Mouse (Mus musculus) lung, embryonic 16.5 days (tissue): ENCODE data around the gene Wnt16. TPM values are rescaled to one million over a fixed set of nuclear protein-coding genes. Genes with fewer than 3 reads are reported as not detected.

Source experiments
- ATAC-seq: fragments of 200-750 bp; cut with Nextera tagmentation; 2 replicates; pipeline ENCODE4 v1.8.0; 2017; ENCODE audit warnings: low read depth, mild to moderate bottlenecking, moderate library complexity
- H3K27ac ChIP-seq: fragments of 300-500 bp; sonication (generic); 2 replicates; pipeline ENCODE4 v1.5.1; 2014; ENCODE audit warnings: mild to moderate bottlenecking, control low read depth, low read length
- H3K27me3 ChIP-seq: fragments of 300-500 bp; sonication (generic); 2 replicates; pipeline ENCODE4 v1.6.1; 2014; ENCODE audit warnings: low read depth, low read length, mixed read lengths; ENCODE audit not compliant: control insufficient read depth, insufficient read depth
- H3K36me3 ChIP-seq: fragments of 300-500 bp; sonication (generic); 2 replicates; pipeline ENCODE4 v1.6.1; 2014; ENCODE audit warnings: low read length; ENCODE audit not compliant: control insufficient read depth, insufficient read depth
- H3K4me1 ChIP-seq: fragments of 300-500 bp; sonication (generic); replicated peaks from 2 replicates; pipeline ENCODE4 v1.6.1; 2014; ENCODE audit warnings: low read length, mixed read lengths; ENCODE audit not compliant: control insufficient read depth, insufficient read depth
- H3K4me2 ChIP-seq: fragments of 300-500 bp; sonication (generic); 2 replicates; pipeline ENCODE4 v1.6.1; 2014; ENCODE audit warnings: low read depth, low read length, control low read depth
- H3K4me3 ChIP-seq: fragments of 300-500 bp; sonication (generic); 2 replicates; pipeline ENCODE4 v1.5.1; 2014; ENCODE audit warnings: mild to moderate bottlenecking, low read length, control low read depth
- H3K9ac ChIP-seq: fragments of 300-500 bp; sonication (generic); 2 replicates; pipeline ENCODE4 v1.6.1; 2014; ENCODE audit warnings: low read length, control low read depth
- H3K9me3 ChIP-seq: fragments of 300-500 bp; sonication (generic); 2 replicates; pipeline ENCODE4 v1.6.1; 2016; ENCODE audit warnings: low read length; ENCODE audit not compliant: control insufficient read depth
- WGBS: fragments of 180-500 bp; shearing (Covaris S2); extraction: QIAGEN DNeasy Blood & Tissue Kit; methylation state at CpG from one replicate; pipeline ENCODE4 v1.1.7; 2014; 5-methylcytosine and 5-hydroxymethylcytosine counted together
- polyA plus RNA-seq: library from polyadenylated mRNA; unstranded; fragments of >200 nt; fragmentation: Nextera tagmentation; extraction: Ambion mirVana; gene quantifications from 2 replicates; pipeline ENCODE4 v1.2.1, GENCODE M21; 2015

The Wnt16 gene
- polyA plus RNA-seq, 1 experiment from 2014 or later: 0.18 TPM

DNA sequence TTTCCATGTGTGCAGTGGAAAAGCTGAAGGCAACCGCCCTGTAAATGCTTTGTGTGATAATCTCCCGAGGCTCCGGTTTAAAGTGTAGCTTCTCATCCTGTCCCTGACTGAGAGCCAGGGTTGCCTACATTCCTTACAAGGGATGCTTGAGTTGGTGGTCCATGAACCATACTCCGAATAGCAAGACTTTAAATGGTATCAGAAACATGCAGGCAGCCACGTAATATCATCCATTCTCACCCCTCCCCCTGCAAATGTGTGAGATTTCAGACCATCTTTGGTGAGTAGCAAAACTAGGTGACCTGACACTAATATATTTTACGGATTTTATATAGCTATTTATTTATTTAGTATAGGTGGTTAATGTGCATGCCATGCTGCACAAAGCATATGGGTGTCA, 9.0 kb downstream of the Wnt16 start:
- Histone ChIP-seq H3K4me3 (no peak overlapping the region), H3K4me1 (no peaks in the 10 kb centered on the region), H3K27me3 (no peaks in the 10 kb centered on the region), H3K27ac (no peak overlapping the region), H3K4me2 (no peak overlapping the region), H3K36me3 (no peaks in the 10 kb centered on the region), H3K9me3 (no peaks in the 10 kb centered on the region), H3K9ac (no peak overlapping the region)
- WGBS: 59% methylated on average over 6 of the region's 6 CpGs
- ATAC-seq: no peak

- Histone ChIP-seq H3K36me3 (no peaks in the 10 kb centered on the region), H3K4me2 (0 out of 2 replicates have a peak overlapping the region, but pooled peaks have one; percentile 13), H3K4me3 (no peak overlapping the region), H3K27me3 (no peaks in the 10 kb centered on the region), H3K9ac (no peak overlapping the region), H3K9me3 (no peaks in the 10 kb centered on the region), H3K4me1 (no peaks in the 10 kb centered on the region), H3K27ac (no peak overlapping the region)
- no peak for ATAC-seq
- 47% methylated on average over 14 of the region's 14 CpGs for WGBS
These were observed 10.0 kb downstream of the Wnt16 start for GRCm38 (mm10) chr6:22298059-22298458.

DNA sequence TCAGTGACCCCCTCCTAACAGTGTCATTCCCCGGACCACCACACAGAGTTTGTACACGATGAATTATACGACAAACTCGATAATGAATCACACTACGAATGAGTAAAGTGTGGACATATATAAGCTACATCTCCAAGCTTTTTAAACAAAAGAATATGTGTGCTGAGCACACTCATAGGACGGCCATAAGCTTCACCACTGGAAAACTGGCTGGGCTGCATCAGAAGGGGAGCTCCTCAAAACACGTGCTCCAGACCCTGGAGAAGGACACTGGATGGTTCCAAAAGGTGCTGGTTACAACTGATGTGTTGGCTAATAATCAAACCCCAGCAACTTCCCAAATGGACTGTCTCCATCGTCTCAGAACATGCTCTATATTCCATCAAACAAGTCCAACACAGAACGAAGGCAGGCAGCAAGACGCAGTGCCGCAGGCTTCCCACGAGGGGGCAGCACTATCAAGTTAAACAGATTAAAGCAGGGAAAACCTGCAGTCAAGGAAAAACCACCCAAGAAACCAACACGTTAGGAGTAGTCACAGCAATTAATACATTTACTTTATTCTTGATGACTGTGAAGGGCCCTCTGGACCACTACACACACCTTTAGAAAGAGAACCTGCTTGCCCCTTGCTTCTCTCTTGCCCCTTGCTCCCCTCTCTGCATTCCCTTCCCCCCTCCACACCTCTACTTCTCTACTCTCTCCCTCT, 37.5 kb downstream of the Wnt16 start:
- Histone ChIP-seq H3K9ac (no peak overlapping the region), H3K4me3 (no peak overlapping the region), H3K36me3 (peaks cover under 1% of the 10 kb centered on the region; the same call in 1 of the 2 replicates), H3K27me3 (no peaks in the 10 kb centered on the region), H3K9me3 (no peaks in the 10 kb centered on the region), H3K27ac (no peak overlapping the region), H3K4me2 (no peak overlapping the region), H3K4me1 (peaks cover 9% of the 10 kb centered on the region)
- ATAC-seq: peak; percentile 54
- WGBS: 53% methylated on average over 13 of the region's 13 CpGs

DNA sequence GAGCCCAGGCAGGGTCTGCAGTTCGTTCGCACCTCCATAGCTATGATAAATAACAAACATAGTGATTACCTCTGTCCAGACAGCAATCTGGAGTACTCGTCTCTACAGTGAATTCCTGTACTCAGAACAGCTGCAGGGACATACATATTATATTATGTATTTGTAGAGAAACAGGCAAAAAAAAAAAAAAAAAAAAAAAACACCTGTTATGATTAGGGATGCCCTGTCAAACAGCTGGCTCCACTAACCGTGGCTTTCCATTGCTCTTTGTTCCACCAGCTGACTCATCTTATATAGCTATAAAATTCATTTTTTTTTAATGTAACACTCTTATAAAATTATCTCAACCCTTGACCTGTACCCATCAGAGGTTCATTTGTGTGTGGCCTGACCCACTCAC, 38.3 kb downstream of the Wnt16 start:
- Histone ChIP-seq H3K27me3 (no peaks in the 10 kb centered on the region), H3K4me1 (peaks cover 11% of the 10 kb centered on the region), H3K4me3 (no peak overlapping the region), H3K9me3 (no peaks in the 10 kb centered on the region), H3K36me3 (no peaks in the 10 kb centered on the region; the same call in 1 of the 2 replicates), H3K4me2 (no peak overlapping the region), H3K27ac (no peak overlapping the region), H3K9ac (no peak overlapping the region)
- 70% methylated on average over 4 of the region's 4 CpGs for WGBS
- no peak for ATAC-seq

- no peak overlapping the region for H3K9ac ChIP-seq
- H3K27ac ChIP-seq: no peak overlapping the region
- H3K9me3 ChIP-seq: no peaks in the 10 kb centered on the region
- peaks cover 11% of the 10 kb centered on the region for H3K4me1 ChIP-seq
- peak; percentile 56 for ATAC-seq
- 49% methylated on average over 4 of the region's 4 CpGs for WGBS
- no peak overlapping the region for H3K4me2 ChIP-seq
- H3K36me3 ChIP-seq: no peaks in the 10 kb centered on the region; the same call in 1 of the 2 replicates
- H3K27me3 ChIP-seq: no peaks in the 10 kb centered on the region
- H3K4me3 ChIP-seq: no peak overlapping the region
These were observed 39.1 kb downstream of the Wnt16 start for GRCm38 (mm10) chr6:22327091-22327490.

GRCm38 (mm10) chr6:22327931-22328330, 39.9 kb downstream of the Wnt16 start:
- no peaks in the 10 kb centered on the region for H3K9me3 ChIP-seq
- H3K36me3 ChIP-seq: no peaks in the 10 kb centered on the region; the same call in 1 of the 2 replicates
- peaks cover 11% of the 10 kb centered on the region for H3K4me1 ChIP-seq
- no peak overlapping the region for H3K4me3 ChIP-seq
- H3K4me2 ChIP-seq: no peak overlapping the region
- no peak overlapping the region for H3K9ac ChIP-seq
- 54% methylated on average over 8 of the region's 8 CpGs for WGBS
- H3K27me3 ChIP-seq: no peaks in the 10 kb centered on the region
- no peak for ATAC-seq
- H3K27ac ChIP-seq: no peak overlapping the region

DNA sequence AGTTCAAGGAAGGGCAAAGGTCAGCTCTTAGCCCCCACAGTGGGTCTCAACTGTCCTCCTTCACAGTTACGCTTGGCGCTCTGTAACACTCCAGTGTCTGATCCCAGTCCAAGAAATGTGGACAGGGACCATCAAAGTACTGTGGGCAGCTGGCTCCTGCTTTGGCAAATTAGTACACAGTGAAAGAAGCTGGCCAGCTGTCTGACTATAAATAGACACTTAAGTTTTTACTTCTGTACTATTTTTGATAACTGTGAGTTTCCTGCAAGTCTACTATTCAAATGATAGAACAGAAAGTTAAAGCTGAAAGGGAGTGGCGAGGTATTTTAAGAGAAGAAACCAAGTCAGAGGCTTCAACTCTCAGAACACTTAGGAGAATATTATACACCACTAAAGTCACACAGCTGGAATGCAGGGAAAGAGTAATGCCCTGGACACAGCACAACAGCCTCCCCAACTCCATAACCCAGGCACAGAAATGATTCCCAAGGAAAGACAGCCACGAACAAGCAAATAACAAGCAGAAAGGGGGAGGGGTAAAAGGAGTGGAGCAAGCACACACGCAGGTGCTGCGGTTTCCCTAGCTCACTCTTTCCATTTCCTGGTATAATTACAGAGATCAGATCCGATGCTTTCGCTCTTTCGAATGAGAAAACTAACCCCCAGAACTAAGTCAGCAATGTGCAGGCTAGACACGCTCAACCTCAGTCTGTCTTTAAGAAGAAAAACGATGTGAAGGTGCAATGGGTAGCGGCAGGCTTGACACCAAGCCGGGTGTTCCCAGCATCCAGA, 42.3 kb downstream of the Wnt16 start:
- Histone ChIP-seq H3K4me1 (peaks cover 11% of the 10 kb centered on the region), H3K9me3 (no peaks in the 10 kb centered on the region), H3K4me3 (no peak overlapping the region), H3K4me2 (no peak overlapping the region), H3K27ac (no peak overlapping the region), H3K9ac (no peak overlapping the region), H3K27me3 (no peaks in the 10 kb centered on the region), H3K36me3 (no peaks in the 10 kb centered on the region)
- WGBS: 73% methylated on average over 13 of the region's 13 CpGs
- ATAC-seq: peak; percentile 24; the same call in 1 of the 2 replicates

DNA sequence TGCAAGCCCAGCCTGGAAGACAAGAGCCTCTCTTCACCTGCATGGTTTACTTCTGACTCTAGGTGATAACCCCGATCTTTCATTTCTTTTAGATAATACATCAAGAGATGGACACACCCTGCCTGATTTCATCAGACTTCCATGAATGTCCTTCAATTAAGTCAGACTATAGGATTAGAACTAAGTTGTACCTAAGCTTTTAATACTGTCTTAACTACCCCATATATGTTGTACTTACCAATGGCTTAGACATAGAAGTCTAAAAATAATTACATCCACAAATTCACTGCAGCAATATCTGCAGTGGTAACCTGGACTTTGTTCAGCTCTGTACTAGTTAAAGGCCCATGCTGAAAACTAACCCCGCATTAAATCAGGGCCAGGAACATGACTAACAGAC, 44.5 kb downstream of the Wnt16 start:
- Histone ChIP-seq H3K27me3 (no peaks in the 10 kb centered on the region), H3K4me2 (no peak overlapping the region), H3K27ac (no peak overlapping the region), H3K4me1 (peaks cover 4% of the 10 kb centered on the region), H3K36me3 (peaks cover 2% of the 10 kb centered on the region; the same call in 1 of the 2 replicates), H3K9me3 (no peaks in the 10 kb centered on the region), H3K4me3 (no peak overlapping the region), H3K9ac (no peak overlapping the region)
- WGBS: 88% methylated on average over 2 of the region's 2 CpGs
- ATAC-seq: no peak

- 93% methylated on average over 15 of the region's 15 CpGs for WGBS
- Histone ChIP-seq H3K9me3 (no peaks in the 10 kb centered on the region), H3K4me1 (peaks cover 6% of the 10 kb centered on the region; the same call in 1 of the 2 replicates), H3K4me3 (no peak overlapping the region), H3K9ac (no peak overlapping the region), H3K36me3 (peaks cover 10% of the 10 kb centered on the region; the same call in 1 of the 2 replicates), H3K27me3 (no peaks in the 10 kb centered on the region), H3K4me2 (no peak overlapping the region), H3K27ac (no peak overlapping the region)
- ATAC-seq: no peak
These were observed 51.9 kb downstream of the Wnt16 start for GRCm38 (mm10) chr6:22339763-22340542.
